ENCODE assay signal across 9 mouse cellular contexts in genomic region chr2:173018618-173019017, GRCm38 (mm10). TPM values are rescaled to one million over a fixed set of nuclear protein-coding genes. Genes with fewer than 3 reads are reported as not detected.
DNase-seq lines count a peak whose midpoint lies in the region; ATAC-seq lines count a peak whose summit lies in the region.
"Had no signal": no experiment of that assay in that cellular context is flagged by ENCODE, and none has a peak within 500 bp of the region (broad histone marks: within the 10 kb centered on the region; RNA-seq: fewer than 3 reads in every experiment).

No protein-coding gene starts in this region.

- H3K27me3 ChIP-seq in kidney, embryonic 14.5 days (ENCODE audit: control insufficient read depth, insufficient read depth, low read length): peaks cover 6% of the 10 kb centered on the region; the same call in 1 of the 2 replicates

- no peaks in the 10 kb centered on the region for H3K9me3 ChIP-seq in kidney, embryonic 14.5 days (ENCODE audit: control insufficient read depth, low read length)
- H3K9me3 ChIP-seq: limb, embryonic 12.5 days had no signal

- H3K4me3 ChIP-seq in kidney, embryonic 14.5 days (ENCODE audit: low read length): no peak overlapping the region

- H3K27ac ChIP-seq in kidney, embryonic 14.5 days (ENCODE audit: low read depth, low read length): no peak overlapping the region
- H3K27ac ChIP-seq: limb, embryonic 12.5 days had no signal

- peaks cover 21% of the 10 kb centered on the region for H3K36me3 ChIP-seq in kidney, embryonic 14.5 days (ENCODE audit: control insufficient read depth, insufficient read depth, low read length)

- peak; percentile 24 to 67 for DNase-seq in spleen, postnatal 4 days (ENCODE audit: low spot score in 2 of 2)
- no peak for DNase-seq in spleen, postnatal 36 days (ENCODE audit: low spot score in 2 of 2)
- peak; percentile 61 to 75 for DNase-seq in gastrocnemius, adult 8-10 months (ENCODE audit: low spot score in 2 of 2)
- DNase-seq in retina, embryonic 14.5 days (ENCODE audit: low spot score): peak; percentile 62
- DNase-seq in yolk sac, embryonic 10.5 days (ENCODE audit: low spot score): no peak
- DNase-seq in left cerebral cortex, postnatal 14 days (ENCODE audit: low spot score in 2 of 2): no peak

- H3K4me2 ChIP-seq in kidney, embryonic 14.5 days (replicated peaks; ENCODE audit: low read depth, low read length): no peak overlapping the region

- intact Hi-C loops in left cerebral cortex, postnatal 14 days (cut with DNase I): loop anchor here (5.0 kb wide), 1 partner anchor 64 kb away; no protein-coding TSS in a partner anchor

- WGBS in kidney, embryonic 14.5 days: 11% methylated on average over 8 of the region's 8 CpGs

- H3K9ac ChIP-seq in kidney, embryonic 14.5 days (ENCODE audit: low read depth, low read length): no peak overlapping the region

- H3K4me1 ChIP-seq in kidney, embryonic 14.5 days (ENCODE audit: control insufficient read depth, insufficient read depth, low read length): peaks cover 25% of the 10 kb centered on the region

- ATAC-seq in kidney, embryonic 14.5 days (ENCODE audit: low FRiP score, low TSS enrichment): peak; percentile 20
- ATAC-seq in cerebellum, adult (ENCODE audit: insufficient number of reproducible peaks, low FRiP score, low TSS enrichment): no peak

RNA-seq across cellular contexts. Expression of gene Rbm38, which starts 1.7 kb away (rescaled TPM):
- total RNA-seq in gastrocnemius, adult 8-10 months (2022): 100 to 1,000 TPM; 180 to 208 (median 192) TPM
- 41.3 and 42.6 TPM in 2 replicates for polyA plus RNA-seq in kidney, embryonic 14.5 days (2014; fragmentation: Nextera tagmentation; extraction: Ambion mirVana)
- 1 to 10 TPM; 3.1 to 3.7 TPM for total RNA-seq in left cerebral cortex, postnatal 14 days (2021)

RNA-seq across cellular contexts. Expression of gene Rae1, which starts 18.7 kb away (rescaled TPM):
- 10 to 100 TPM in 3 of 4 experiments, 1 to 10 TPM in 1; 8.5 to 11.1 (median 11.0) TPM for total RNA-seq in gastrocnemius, adult 8-10 months (2022)
- polyA plus RNA-seq in kidney, embryonic 14.5 days (2014; fragmentation: Nextera tagmentation; extraction: Ambion mirVana): 131 and 155 TPM in 2 replicates
- 10 to 100 TPM; 62.3 to 63.1 TPM for total RNA-seq in left cerebral cortex, postnatal 14 days (2021)

RNA-seq across cellular contexts. Expression of gene Spo11, which starts 41.1 kb away (rescaled TPM):
- total RNA-seq in gastrocnemius, adult 8-10 months (2022): not detected
- 0.17 and 0.34 TPM in 2 replicates for polyA plus RNA-seq in kidney, embryonic 14.5 days (2014; fragmentation: Nextera tagmentation; extraction: Ambion mirVana)
- under 1 TPM; 0.23 to 0.44 TPM for total RNA-seq in left cerebral cortex, postnatal 14 days (2021)

Comparison
In these comparisons a context has a peak if more than half of its experiments do, and no peak if none do; other contexts are left out.
1. DNase-seq: peak in spleen, postnatal 4 days (2 of 2), gastrocnemius, adult 8-10 months (2 of 2) and retina, embryonic 14.5 days (single experiment); none in spleen, postnatal 36 days (0 of 2), yolk sac, embryonic 10.5 days (single experiment) and left cerebral cortex, postnatal 14 days (0 of 2).
2. RNA of gene Rbm38, which starts 1.7 kb away (total RNA-seq): 180 to 208 TPM in gastrocnemius, adult 8-10 months; 3.1 to 3.7 TPM in left cerebral cortex, postnatal 14 days; every median in the first group is over 10 times any median in the second.
3. RNA of gene Rae1, which starts 18.7 kb away (total RNA-seq): 62.3 to 63.1 TPM in left cerebral cortex, postnatal 14 days; 8.5 to 11.1 TPM in gastrocnemius, adult 8-10 months; every median in the first group is over 4 times any median in the second.